Mouse (Mus musculus) testis, adult 2 months (tissue): ENCODE results near the gene Nyap2. TPM values are rescaled to one million over a fixed set of nuclear protein-coding genes. Genes with fewer than 3 reads are reported as not detected.
"Not testable (repeated sequence)": the region's sequence is repeated elsewhere in the genome, so short reads cannot be mapped to it uniquely, and the experiment has no call there.

Experiments used
- H3K27ac ChIP-seq: fragments of 200-500 bp; 2 replicates; pipeline ENCODE4 v1.5.1; 2012; ENCODE audit warnings: low read depth, low read length; ENCODE audit not compliant: control insufficient read depth, insufficient read depth
- H3K27me3 ChIP-seq: fragments of 200-500 bp; 2 replicates; pipeline ENCODE4 v1.6.1; 2012; ENCODE audit warnings: mild to moderate bottlenecking, low read length, moderate library complexity; ENCODE audit not compliant: control insufficient read depth, insufficient read depth
- H3K36me3 ChIP-seq: fragments of 200-500 bp; 2 replicates; pipeline ENCODE4 v1.6.1; 2012; ENCODE audit warnings: mild to moderate bottlenecking, low read length; ENCODE audit not compliant: control insufficient read depth, insufficient read depth
- H3K4me1 ChIP-seq: fragments of 200-500 bp; 2 replicates; pipeline ENCODE4 v1.6.1; 2012; ENCODE audit warnings: low read length; ENCODE audit not compliant: control insufficient read depth, insufficient read depth
- H3K4me3 ChIP-seq: fragments of 200-500 bp; 2 replicates; pipeline ENCODE4 v1.5.1; 2012; ENCODE audit warnings: low read depth, mild to moderate bottlenecking, low read length, moderate library complexity, mixed read lengths; ENCODE audit not compliant: control insufficient read depth
- CTCF ChIP-seq: fragments of 200-500 bp; IDR thresholded peaks from 2 replicates; pipeline ENCODE4 v1.5.1; 2012; ENCODE audit warnings: low read depth, mild to moderate bottlenecking, inconsistent platforms, low read length, moderate library complexity; ENCODE audit not compliant: control insufficient read depth, insufficient read depth, insufficient replicate concordance
- POLR2A ChIP-seq: fragments of 200-500 bp; IDR thresholded peaks from 2 replicates; pipeline ENCODE4 v1.6.1; 2012; ENCODE audit warnings: low read depth, mild to moderate bottlenecking, inconsistent platforms, low read length, moderate library complexity; ENCODE audit not compliant: control insufficient read depth
- polyA plus RNA-seq: library from polyadenylated mRNA; depleted of rRNA; stranded (reverse); fragments of >200 nt; gene quantifications from 2 replicates; pipeline ENCODE4 v1.2.3, GENCODE M21; 2012

Gene Nyap2
- polyA plus RNA-seq, 1 experiment = 0.04 TPM

- no peak for TF ChIP-seq CTCF
- no peak for TF ChIP-seq POLR2A
Measured at GRCm38 (mm10) chr1:81179725-81180124, 103.0 kb downstream of the Nyap2 start.

GRCm38 (mm10) chr1:81180686-81181085 lies 103.9 kb downstream of the Nyap2 start:
- Histone ChIP-seq H3K27ac (no peak overlapping the region), H3K4me1 (no peaks in the 10 kb centered on the region), H3K4me3 (no peak overlapping the region), H3K36me3 (no peaks in the 10 kb centered on the region), H3K27me3 (no peaks in the 10 kb centered on the region)
- TF ChIP-seq POLR2A (no peak), CTCF (no peak)

More at GRCm38 (mm10) chr1:81179725-81180124, 103.0 kb downstream of the Nyap2 start:
- Histone ChIP-seq H3K27ac (no peak overlapping the region), H3K27me3 (no peaks in the 10 kb centered on the region), H3K4me1 (no peaks in the 10 kb centered on the region), H3K4me3 (no peak overlapping the region), H3K36me3 (no peaks in the 10 kb centered on the region)

GRCm38 (mm10) chr1:81209536-81209935 lies 132.8 kb downstream of the Nyap2 start:
- no peak overlapping the region for H3K4me3 ChIP-seq
- no peak for TF ChIP-seq CTCF
- TF ChIP-seq POLR2A = no peak
- H3K27me3 ChIP-seq = no peaks in the 10 kb centered on the region
- no peaks in the 10 kb centered on the region for H3K4me1 ChIP-seq
- H3K36me3 ChIP-seq = no peaks in the 10 kb centered on the region
- H3K27ac ChIP-seq = no peak overlapping the region

GRCm38 (mm10) chr1:81211491-81211890 lies 134.7 kb downstream of the Nyap2 start:
- TF ChIP-seq CTCF (no peak), POLR2A (no peak)
- Histone ChIP-seq H3K27ac (no peak overlapping the region), H3K4me1 (no peaks in the 10 kb centered on the region), H3K4me3 (no peak overlapping the region), H3K27me3 (no peaks in the 10 kb centered on the region), H3K36me3 (no peaks in the 10 kb centered on the region)

GRCm38 (mm10) chr1:81219790-81220189 lies 143.0 kb downstream of the Nyap2 start:
- Histone ChIP-seq H3K4me1 (no peaks in the 10 kb centered on the region), H3K27ac (no peak overlapping the region), H3K36me3 (no peaks in the 10 kb centered on the region), H3K27me3 (no peaks in the 10 kb centered on the region), H3K4me3 (no peak overlapping the region)
- TF ChIP-seq CTCF (no peak), POLR2A (no peak)

GRCm38 (mm10) chr1:81231759-81232406 lies 155.1 kb downstream of the Nyap2 start:
- Histone ChIP-seq H3K27me3 (no peaks in the 10 kb centered on the region), H3K4me1 (no peaks in the 10 kb centered on the region), H3K4me3 (no peak overlapping the region), H3K36me3 (no peaks in the 10 kb centered on the region), H3K27ac (no peak overlapping the region)
- TF ChIP-seq POLR2A = no peak
- no peak for TF ChIP-seq CTCF

GRCm38 (mm10) chr1:81232407-81232789 lies 155.6 kb downstream of the Nyap2 start:
- not testable (repeated sequence) for H3K36me3 ChIP-seq, H3K4me3 ChIP-seq, H3K4me1 ChIP-seq, H3K27ac ChIP-seq, H3K27me3 ChIP-seq

GRCm38 (mm10) chr1:81248447-81249205 lies 171.9 kb downstream of the Nyap2 start:
- Histone ChIP-seq H3K4me3 (no peak overlapping the region), H3K36me3 (no peaks in the 10 kb centered on the region), H3K4me1 (no peaks in the 10 kb centered on the region), H3K27ac (no peak overlapping the region), H3K27me3 (no peaks in the 10 kb centered on the region)
- TF ChIP-seq CTCF (no peak), POLR2A (no peak)
